Mouse (Mus musculus) embryonic facial prominence, embryonic 14.5 days (tissue): ENCODE measurements around the gene Sema4a. TPM values are rescaled to one million over a fixed set of nuclear protein-coding genes. Genes with fewer than 3 reads are reported as not detected.
A peak's percentile ranks its signal among the peaks of the same experiment; 100 is the strongest.

Experiments
- ATAC-seq: fragments of 200-750 bp; cut with Nextera tagmentation; 2 replicates; pipeline ENCODE4 v1.8.0; 2017; ENCODE audit warnings: low read depth, moderate number of reproducible peaks, moderate TSS enrichment
- DNase-seq: peaks from one replicate; pipeline ENCODE4 v3.0.0-alpha.2; 2015; ENCODE audit warnings: low spot score
- H3K27ac ChIP-seq: fragments of 300-500 bp; sonication (generic); replicated peaks from 2 replicates; pipeline ENCODE4 v1.5.1; 2014; ENCODE audit warnings: low read depth, mild to moderate bottlenecking, low read length, moderate library complexity
- H3K27me3 ChIP-seq: fragments of 300-500 bp; sonication (generic); replicated peaks from 2 replicates; pipeline ENCODE4 v1.6.1; 2014; ENCODE audit warnings: low read length; ENCODE audit not compliant: control insufficient read depth, insufficient read depth
- H3K36me3 ChIP-seq: fragments of 300-500 bp; sonication (generic); 2 replicates; pipeline ENCODE4 v1.6.1; 2014; ENCODE audit warnings: low read length, mixed read lengths; ENCODE audit not compliant: control insufficient read depth, insufficient read depth
- H3K4me1 ChIP-seq: fragments of 300-500 bp; sonication (generic); 2 replicates; pipeline ENCODE4 v1.6.1; 2014; ENCODE audit warnings: antibody characterized with exemption, low read length; ENCODE audit not compliant: control insufficient read depth, insufficient read depth
- H3K4me2 ChIP-seq: fragments of 300-500 bp; sonication (generic); 2 replicates; pipeline ENCODE4 v1.6.1; 2014; ENCODE audit warnings: low read depth, mild to moderate bottlenecking, low read length, moderate library complexity, mixed read lengths
- H3K4me3 ChIP-seq: fragments of 300-500 bp; sonication (generic); 2 replicates; pipeline ENCODE4 v1.5.1; 2014; ENCODE audit warnings: low read depth, mild to moderate bottlenecking, low read length
- H3K9ac ChIP-seq: fragments of 300-500 bp; sonication (generic); 2 replicates; pipeline ENCODE4 v1.6.1; 2014; ENCODE audit warnings: low read depth, mild to moderate bottlenecking, low read length, moderate library complexity, mixed read lengths
- H3K9me3 ChIP-seq: fragments of 300-500 bp; sonication (generic); 2 replicates; pipeline ENCODE4 v1.6.1; 2016; ENCODE audit warnings: low read length; ENCODE audit not compliant: control insufficient read depth
- WGBS: fragments of 180-500 bp; shearing (Covaris S2); extraction: QIAGEN DNeasy Blood & Tissue Kit; methylation state at CpG from one replicate; pipeline ENCODE4 v1.1.7; 2014; 5-methylcytosine and 5-hydroxymethylcytosine counted together
- polyA plus RNA-seq: library from polyadenylated mRNA; unstranded; fragments of >200 nt; fragmentation: Nextera tagmentation; extraction: Ambion mirVana; gene quantifications from 2 replicates; pipeline ENCODE4 v1.2.1, GENCODE M21; 2014

Sema4a gene
- polyA plus RNA-seq, result 9.5 and 10.1 TPM in 2 replicates

DNA sequence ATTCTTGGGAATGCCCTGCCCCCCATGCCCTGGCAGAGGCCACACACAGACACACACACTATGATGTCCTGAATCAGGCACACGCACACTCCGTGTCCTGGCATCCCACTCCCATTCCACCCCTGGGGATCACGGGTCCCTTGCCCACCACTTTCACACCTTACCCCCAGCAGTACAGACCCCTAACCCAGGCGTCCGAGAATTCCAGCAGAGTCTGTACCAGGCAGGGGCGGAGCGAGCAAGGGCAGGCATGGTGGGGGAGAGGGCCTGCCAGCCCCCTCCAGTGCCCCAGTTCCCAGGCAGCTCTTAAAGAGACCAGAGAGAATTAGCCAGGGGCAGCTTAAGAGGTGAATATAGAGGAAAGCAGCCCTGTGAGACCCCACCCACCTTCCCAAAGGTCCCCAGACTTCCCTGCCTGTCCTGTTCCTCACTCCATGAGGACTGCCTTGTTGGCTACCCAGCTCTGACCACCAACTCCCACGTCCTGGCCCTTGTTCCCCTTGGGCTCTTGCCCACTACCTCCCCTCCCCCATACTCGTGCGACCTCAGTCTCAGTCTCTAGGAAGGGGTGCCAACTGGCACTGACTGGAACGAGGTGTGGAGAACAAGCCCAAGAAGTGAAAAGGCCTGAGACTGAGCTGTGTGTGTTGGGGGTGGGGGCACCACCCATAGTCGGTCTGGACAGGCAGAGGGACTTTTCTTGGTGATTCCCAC, at the start of gene Sema4a:
Gene Sema4a (minus strand): TSS at position 200 of the 714 bp plus-strand sequence.
- no peaks in the 10 kb centered on the region for H3K27me3 ChIP-seq
- no peaks in the 10 kb centered on the region for H3K36me3 ChIP-seq
- no peak within 1 kb of the TSS for H3K9ac ChIP-seq
- WGBS, result 32% methylated on average over 12 of the region's 12 CpGs
- no peak within 1 kb of the TSS for H3K27ac ChIP-seq
- DNase-seq (no peak), ATAC-seq (no peak)
- no peaks in the 10 kb centered on the region for H3K9me3 ChIP-seq
- H3K4me3 ChIP-seq, result no peak within 1 kb of the TSS
- H3K4me2 ChIP-seq, result no peak within 1 kb of the TSS; the same call in 1 of the 2 replicates
- peaks cover 16% of the 10 kb centered on the region for H3K4me1 ChIP-seq

DNA sequence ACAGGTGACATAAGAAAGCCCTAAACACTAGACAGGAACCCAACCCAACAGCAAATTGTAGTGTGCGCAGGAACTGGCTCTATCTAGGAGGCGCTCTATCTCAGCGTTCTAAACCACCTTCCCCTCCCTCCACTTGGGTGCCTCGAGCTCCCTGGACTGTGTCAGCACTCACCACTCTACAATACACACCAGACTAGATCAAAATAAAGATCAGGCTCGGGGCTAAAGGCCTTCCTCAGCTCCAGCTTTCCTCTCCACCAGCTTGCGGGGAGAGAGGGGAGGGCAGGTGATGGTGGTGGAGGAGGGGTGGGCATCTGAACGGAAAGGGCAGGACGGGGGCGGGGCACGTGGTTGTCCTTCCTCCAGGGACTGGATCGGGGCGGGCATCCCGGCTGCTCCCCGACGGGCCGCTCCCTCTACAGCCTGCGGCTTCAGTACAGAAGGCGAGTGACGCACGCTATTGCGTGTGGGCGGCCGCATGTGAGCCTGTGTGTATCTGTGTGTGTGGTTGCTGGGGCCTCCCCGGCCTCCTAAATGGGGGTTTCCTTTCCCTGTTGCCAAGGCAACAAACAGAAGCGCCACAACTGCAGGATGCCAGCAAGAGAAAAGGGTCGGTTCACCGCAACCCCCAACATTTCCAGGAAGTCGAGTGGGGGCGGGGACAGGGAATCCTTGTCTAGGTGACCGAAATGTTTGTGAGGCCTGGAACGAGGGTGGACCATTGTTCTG, 48.9 kb upstream of the Sema4a start, which contains the start of gene Lmna:
Gene Lmna (minus strand): TSS at position 265 of the 729 bp plus-strand sequence.
- 2% methylated on average over 31 of the region's 31 CpGs for WGBS
- ATAC-seq, result peak; percentile 94
- Histone ChIP-seq H3K9ac (peak within 1 kb of the TSS; percentile 60), H3K9me3 (no peaks in the 10 kb centered on the region), H3K4me2 (peak within 1 kb of the TSS; percentile 54), H3K4me1 (peaks cover 67% of the 10 kb centered on the region), H3K27ac (peak within 1 kb of the TSS; percentile 95), H3K36me3 (no peaks in the 10 kb centered on the region), H3K4me3 (peak within 1 kb of the TSS; percentile 30), H3K27me3 (no peaks in the 10 kb centered on the region)
- DNase-seq, result peak; percentile 97

DNA sequence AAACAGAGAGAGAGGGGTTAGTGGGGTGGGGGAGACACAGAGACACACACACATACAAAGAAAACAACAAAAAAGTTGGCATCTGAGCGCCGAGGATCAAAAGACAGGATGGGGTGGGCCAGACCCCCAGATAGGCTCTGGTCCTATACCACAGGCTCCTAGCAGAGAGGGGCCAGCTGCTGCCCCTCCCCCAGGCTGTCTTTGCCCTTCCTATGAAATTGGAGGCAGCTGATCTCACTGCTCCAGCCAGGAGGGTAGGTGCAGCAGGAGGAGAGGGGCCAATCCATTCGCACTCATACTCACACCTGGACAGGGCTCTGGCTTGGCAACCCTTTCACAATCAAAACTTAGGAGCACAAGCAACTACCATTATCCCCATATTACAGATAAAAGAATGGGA, 48.3 kb upstream of the Sema4a start:
- H3K27me3 ChIP-seq, result no peaks in the 10 kb centered on the region
- WGBS, result 61% methylated on average over 3 of the region's 3 CpGs
- no peak for DNase-seq
- H3K4me3 ChIP-seq, result peak overlapping the region; percentile 30
- peak overlapping the region; percentile 60; the same call in 1 of the 2 replicates for H3K9ac ChIP-seq
- peaks cover 67% of the 10 kb centered on the region for H3K4me1 ChIP-seq
- H3K4me2 ChIP-seq, result peak overlapping the region; percentile 54
- H3K27ac ChIP-seq, result peak overlapping the region; percentile 95
- H3K36me3 ChIP-seq, result no peaks in the 10 kb centered on the region
- H3K9me3 ChIP-seq, result no peaks in the 10 kb centered on the region
- no peak for ATAC-seq

DNA sequence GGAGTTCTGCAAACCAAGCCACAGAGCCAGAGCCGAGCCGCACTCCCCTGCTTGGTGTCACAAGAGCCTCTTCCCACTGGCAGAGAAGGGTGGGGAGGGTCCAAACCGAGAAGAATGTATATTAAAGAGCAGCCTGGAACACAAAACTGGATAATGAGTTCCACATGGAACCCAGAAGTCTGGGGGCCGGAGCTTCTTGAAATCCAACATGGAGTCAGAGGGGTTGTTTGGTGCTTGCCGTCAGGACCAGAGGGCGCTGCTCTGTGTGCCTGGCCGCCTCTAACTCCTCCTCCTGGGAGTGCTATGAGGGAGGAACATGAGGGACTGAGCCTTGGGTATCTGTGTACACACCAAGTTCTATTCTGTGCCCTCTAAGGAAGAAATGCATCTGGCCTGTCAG, 44.8 kb upstream of the Sema4a start:
- peak overlapping the region; percentile 38 for H3K4me2 ChIP-seq
- H3K36me3 ChIP-seq, result no peaks in the 10 kb centered on the region
- H3K9ac ChIP-seq, result peak overlapping the region; percentile 2; the same call in 1 of the 2 replicates
- H3K4me3 ChIP-seq, result no peak overlapping the region
- H3K27me3 ChIP-seq, result no peaks in the 10 kb centered on the region
- ATAC-seq (no peak), DNase-seq (peak; percentile 92)
- 20% methylated on average over 7 of the region's 7 CpGs for WGBS
- peak overlapping the region; percentile 99 for H3K27ac ChIP-seq
- H3K9me3 ChIP-seq, result no peaks in the 10 kb centered on the region
- peaks cover 54% of the 10 kb centered on the region for H3K4me1 ChIP-seq

DNA sequence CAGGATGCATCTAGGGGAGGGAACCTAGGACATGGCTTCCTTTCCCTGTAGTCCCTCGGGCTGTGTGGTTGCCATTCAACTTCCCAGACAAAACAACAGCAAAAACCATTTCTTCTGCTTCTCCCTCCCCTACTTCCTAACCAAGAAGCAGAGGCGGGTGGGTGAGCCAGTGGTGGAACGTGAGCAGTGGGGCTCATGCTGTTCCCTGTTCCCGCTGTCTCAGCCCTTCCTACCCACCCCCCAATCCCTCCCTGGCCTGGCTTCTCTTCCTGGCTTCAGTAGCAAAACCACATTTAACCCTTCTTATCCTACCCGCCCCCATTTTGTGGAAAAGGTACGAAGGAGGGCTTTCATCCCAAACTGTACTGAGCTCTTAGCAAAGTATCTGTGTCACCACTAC, 44.1 kb upstream of the Sema4a start:
- Histone ChIP-seq H3K9ac (no peak overlapping the region), H3K9me3 (no peaks in the 10 kb centered on the region), H3K4me2 (peak overlapping the region; percentile 38), H3K4me1 (peaks cover 52% of the 10 kb centered on the region), H3K27ac (peak overlapping the region; percentile 99), H3K27me3 (no peaks in the 10 kb centered on the region), H3K4me3 (no peak overlapping the region), H3K36me3 (peaks cover under 1% of the 10 kb centered on the region; the same call in 1 of the 2 replicates)
- 29% methylated on average over 6 of the region's 6 CpGs for WGBS
- DNase-seq (peak; percentile 89), ATAC-seq (no peak)

DNA sequence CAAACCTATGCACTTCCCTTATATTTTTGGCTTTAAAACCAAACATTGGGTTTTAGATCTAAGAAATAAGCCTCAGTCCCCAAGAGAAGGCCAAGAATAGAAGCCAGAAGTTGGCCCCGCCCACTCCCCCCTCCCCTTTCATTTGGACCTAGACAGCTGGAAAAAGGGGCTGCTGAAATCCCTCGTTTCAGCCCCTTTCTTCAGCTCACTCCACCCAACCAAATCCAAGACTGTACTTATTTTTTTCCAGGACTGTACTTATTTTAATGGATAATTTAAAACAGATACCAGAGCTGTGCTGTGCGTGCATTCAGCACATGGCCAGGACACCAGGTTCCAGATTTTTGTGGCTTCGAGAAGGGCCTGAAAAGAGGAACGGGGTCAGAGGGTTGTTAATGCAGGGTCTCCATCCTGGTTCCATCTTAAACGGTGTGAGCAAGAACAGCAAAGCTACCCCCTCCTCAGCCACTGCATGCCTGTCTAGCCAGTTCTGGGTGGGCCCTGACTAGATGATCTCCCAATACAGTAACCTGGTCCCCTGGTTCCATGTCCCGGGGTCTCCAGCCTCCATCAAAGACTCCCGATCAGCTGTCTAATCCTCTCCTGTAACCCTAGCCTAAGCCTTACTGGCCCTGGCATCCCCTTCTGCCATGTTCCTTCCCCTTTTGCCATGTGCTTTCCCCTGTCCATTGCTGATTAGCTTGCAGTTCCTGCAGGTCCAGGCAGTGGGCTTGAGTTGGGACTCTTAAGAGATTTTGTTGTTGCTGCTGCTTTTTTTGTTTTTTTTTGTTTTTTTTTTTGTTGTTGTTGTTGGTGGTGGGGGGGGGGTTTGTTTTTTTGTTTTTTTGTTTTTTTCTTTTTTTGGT, 43.1 kb upstream of the Sema4a start:
- peak overlapping the region; percentile 99 for H3K27ac ChIP-seq
- 17% methylated on average over 8 of the region's 8 CpGs for WGBS
- DNase-seq, result peak; percentile 95
- peak; percentile 60 for ATAC-seq
- H3K4me2 ChIP-seq, result peak overlapping the region; percentile 84
- H3K9me3 ChIP-seq, result no peaks in the 10 kb centered on the region
- H3K36me3 ChIP-seq, result peaks cover 10% of the 10 kb centered on the region
- no peaks in the 10 kb centered on the region for H3K27me3 ChIP-seq
- H3K9ac ChIP-seq, result peak overlapping the region; percentile 97; the same call in 1 of the 2 replicates
- H3K4me1 ChIP-seq, result peaks cover 49% of the 10 kb centered on the region
- peak overlapping the region; percentile 97 for H3K4me3 ChIP-seq

DNA sequence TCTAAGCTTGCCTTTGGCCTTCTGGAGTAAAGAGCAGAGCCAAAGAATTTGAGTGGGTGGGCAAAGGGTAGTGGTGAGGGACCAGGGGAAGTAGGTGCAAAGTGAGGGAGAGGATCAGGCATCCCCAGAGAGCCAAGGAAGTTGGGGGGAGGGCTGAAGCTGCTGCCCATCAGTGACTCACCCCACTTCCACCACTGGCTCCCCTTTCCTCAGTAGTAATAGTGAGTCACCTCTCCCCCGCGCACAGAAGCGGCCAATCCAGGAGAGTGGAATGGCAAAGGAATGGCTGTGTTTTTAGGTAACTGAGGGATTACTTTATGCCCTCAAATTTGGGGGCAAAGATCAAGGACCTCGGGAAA, 42.5 kb upstream of the Sema4a start:
- H3K4me3 ChIP-seq, result peak overlapping the region; percentile 97
- 11% methylated on average over 4 of the region's 4 CpGs for WGBS
- H3K4me2 ChIP-seq, result peak overlapping the region; percentile 84
- ATAC-seq, result peak; percentile 27
- peak overlapping the region; percentile 99 for H3K27ac ChIP-seq
- no peaks in the 10 kb centered on the region for H3K27me3 ChIP-seq
- H3K36me3 ChIP-seq, result peaks cover 16% of the 10 kb centered on the region
- H3K9me3 ChIP-seq, result no peaks in the 10 kb centered on the region
- peaks cover 49% of the 10 kb centered on the region for H3K4me1 ChIP-seq
- H3K9ac ChIP-seq, result peak overlapping the region; percentile 97
- no peak for DNase-seq
